Mouse (Mus musculus): ENCODE measurements at regions not wholly inside any gene's neighbourhood (a gene's known extent, or its start where the extent isn't known, plus 50 kb on each side); places are given as distances from the start of the nearest gene placed in this dataset.

DNA sequence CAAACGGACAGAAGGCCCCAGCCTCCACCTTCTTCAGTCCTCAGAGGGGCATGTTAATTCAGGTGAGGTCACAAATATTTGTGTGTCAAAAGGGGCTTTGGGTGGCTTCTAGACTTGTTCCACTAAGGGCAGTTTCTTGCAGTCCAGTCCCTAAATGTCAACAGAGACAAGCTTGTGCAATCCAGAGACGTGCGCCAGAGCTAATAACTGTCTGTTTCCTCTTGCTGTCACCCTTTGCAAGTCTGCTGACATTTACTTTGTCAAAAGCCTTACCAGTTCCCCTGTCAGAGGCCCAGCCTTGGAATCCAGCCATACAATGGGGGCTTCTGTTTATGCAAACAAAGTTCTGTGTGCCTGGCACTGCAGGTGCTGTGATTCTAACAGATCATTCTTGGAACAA lies 63.8 kb upstream of the Ppm1h start:
- TF ChIP-seq GATA1 (IDR thresholded peaks at IDR 0.05; ENCODE audit: borderline replicate concordance, low read length): no peak
- TF ChIP-seq FLI1 (IDR thresholded peaks at IDR 0.05; ENCODE audit: low read length): no peak
